Mouse (Mus musculus): Measurements from ENCODE around the gene Tada3. TPM values are rescaled to one million over a fixed set of nuclear protein-coding genes. Genes with fewer than 3 reads are reported as not detected.
A peak's percentile ranks its signal among the peaks of the same experiment; 100 is the strongest.

Gene Tada3
- total RNA-seq, 2 experiments from 2014 or later = 53.4 to 54.9 TPM

- no peak for DNase-seq (ENCODE audit: low spot score in 2 of 2)
Observed at GRCm38 (mm10) chr6:113390715-113391114, 13.0 kb upstream of the Tada3 start.

GRCm38 (mm10) chr6:113388960-113389359, 11.3 kb upstream of the Tada3 start, which contains the start of gene Ttll3:
Gene Ttll3, plus strand, starts transcription at chr6:113389260.
- DNase-seq (ENCODE audit: low spot score in 2 of 2) = no peak

GRCm38 (mm10) chr6:113386025-113386424, 8.3 kb upstream of the Tada3 start:
- no peak for DNase-seq (ENCODE audit: low spot score in 2 of 2)

- DNase-seq (ENCODE audit: low spot score in 2 of 2) = no peak
Observed at GRCm38 (mm10) chr6:113385160-113385714, 7.6 kb upstream of the Tada3 start.

- peak in 1 of 2 experiments; percentile 61 for DNase-seq (ENCODE audit: low spot score in 2 of 2)
Observed at GRCm38 (mm10) chr6:113384351-113384927, 6.8 kb upstream of the Tada3 start.

- DNase-seq (ENCODE audit: low spot score in 2 of 2) = no peak
Observed at GRCm38 (mm10) chr6:113380480-113380879, 2.8 kb upstream of the Tada3 start.

- no peak for DNase-seq (ENCODE audit: low spot score in 2 of 2)
Observed at GRCm38 (mm10) chr6:113379246-113379645, 1.6 kb upstream of the Tada3 start.

- no peak for DNase-seq (ENCODE audit: low spot score in 2 of 2)
Observed at GRCm38 (mm10) chr6:113377172-113377495, 549 bp downstream of the Tada3 start.

- no peak for DNase-seq (ENCODE audit: low spot score in 2 of 2)
Observed at GRCm38 (mm10) chr6:113373491-113373890, 4.2 kb downstream of the Tada3 start.

- DNase-seq (ENCODE audit: low spot score in 2 of 2) = no peak
Observed at GRCm38 (mm10) chr6:113370194-113370929, 7.3 kb downstream of the Tada3 start.

GRCm38 (mm10) chr6:113368577-113368976, 9.1 kb downstream of the Tada3 start:
- DNase-seq (ENCODE audit: low spot score in 2 of 2) = no peak

- no peak for DNase-seq (ENCODE audit: low spot score in 2 of 2)
Observed at GRCm38 (mm10) chr6:113368124-113368523, 9.6 kb downstream of the Tada3 start.

- DNase-seq (ENCODE audit: low spot score in 2 of 2) = no peak
Observed at GRCm38 (mm10) chr6:113367574-113367973, 10.1 kb downstream of the Tada3 start.

- no peak for DNase-seq (ENCODE audit: low spot score in 2 of 2)
Observed at GRCm38 (mm10) chr6:113366639-113367038, 11.0 kb downstream of the Tada3 start.

GRCm38 (mm10) chr6:113364518-113365135, 13.1 kb downstream of the Tada3 start:
- no peak for DNase-seq (ENCODE audit: low spot score in 2 of 2)

- no peak for DNase-seq (ENCODE audit: low spot score in 2 of 2)
Observed at GRCm38 (mm10) chr6:113362241-113362640, 15.4 kb downstream of the Tada3 start.

GRCm38 (mm10) chr6:113361476-113361875, 16.2 kb downstream of the Tada3 start:
- DNase-seq (ENCODE audit: low spot score in 2 of 2) = no peak

- no peak for DNase-seq (ENCODE audit: low spot score in 2 of 2)
Observed at GRCm38 (mm10) chr6:113353696-113354095, 24.0 kb downstream of the Tada3 start.

- DNase-seq (ENCODE audit: low spot score in 2 of 2) = no peak
Observed at GRCm38 (mm10) chr6:113352820-113353219, 24.9 kb downstream of the Tada3 start.

- no peak for DNase-seq (ENCODE audit: low spot score in 2 of 2)
Observed at GRCm38 (mm10) chr6:113351653-113352052, 26.0 kb downstream of the Tada3 start.

GRCm38 (mm10) chr6:113351161-113351560, 26.5 kb downstream of the Tada3 start:
- no peak for DNase-seq (ENCODE audit: low spot score in 2 of 2)

GRCm38 (mm10) chr6:113350538-113350937, 27.1 kb downstream of the Tada3 start:
- DNase-seq (ENCODE audit: low spot score in 2 of 2) = no peak

Measured in layer of hippocampus, postnatal 14 days (tissue).